Mouse (Mus musculus) small intestine, adult 10 weeks (tissue): ENCODE data around the gene Gm5286. TPM values are rescaled to one million over a fixed set of nuclear protein-coding genes. Genes with fewer than 3 reads are reported as not detected.

Experiments
- polyA plus RNA-seq: library from polyadenylated mRNA; stranded (reverse); fragments of 350-450 nt; fragmentation: Illumina TruSeq; extraction: RNeasy Lipid Tissue Mini Kit (QIAGEN cat#74804); gene quantifications from one replicate; pipeline ENCODE4 v1.2.3, GENCODE M21; 2014; ENCODE audit warnings: low replicate concordance

Gene Gm5286
- polyA plus RNA-seq = not detected

GRCm38 (mm10) chr3:94196414-94196813, at the start of gene Gm5286:
TSS of gene Gm5286 (plus strand) at chr3:94196714.

GRCm38 (mm10) chr3:94178093-94178492, 18.4 kb upstream of the Gm5286 start, which contains the start of gene Gm10696:
TSS of gene Gm10696 (minus strand) at chr3:94178193.

Other genes starting within 250 kb of the Gm5286 start
- gene Tdpoz5, start 235.4 kb upstream of the Gm5286 start, polyA plus RNA-seq = not detected
- 0.78 TPM for gene Gm9125, start 141.8 kb upstream of the Gm5286 start, polyA plus RNA-seq
- gene Gm10697, start 124.1 kb upstream of the Gm5286 start, polyA plus RNA-seq = not detected
- gene Gm10696, start 18.5 kb upstream of the Gm5286 start, polyA plus RNA-seq = not detected
- not detected for gene Gm4778, start 67.3 kb downstream of the Gm5286 start, polyA plus RNA-seq
- 67.9 TPM for gene Them4, start 113.4 kb downstream of the Gm5286 start, polyA plus RNA-seq
- not detected for gene Them5, start 145.4 kb downstream of the Gm5286 start, polyA plus RNA-seq
- gene C2cd4d, start 165.7 kb downstream of the Gm5286 start, polyA plus RNA-seq = not detected
- 24.5 TPM for gene Rorc, start 176.1 kb downstream of the Gm5286 start, polyA plus RNA-seq
- gene Lingo4, start 201.8 kb downstream of the Gm5286 start, polyA plus RNA-seq = 0.19 TPM
- gene Tdrkh, start 216.6 kb downstream of the Gm5286 start, polyA plus RNA-seq = 1.3 TPM
- 35.5 TPM for gene Mrpl9, start 246.6 kb downstream of the Gm5286 start, polyA plus RNA-seq
- not detected for gene Oaz3, start 247.2 kb downstream of the Gm5286 start, polyA plus RNA-seq